Mouse (Mus musculus) ovary, postnatal 36 days (tissue): ENCODE data around the gene Slc16a4.
"Not testable (repeated sequence)": the region's sequence is repeated elsewhere in the genome, so short reads cannot be mapped to it uniquely, and the experiment has no call there.

ENCODE experiments used
- DNase-seq: peaks from one replicate; pipeline ENCODE4 v3.0.0; 2022; ENCODE audit warnings: low spot score, mixed read lengths

The Slc16a4 gene

GRCm38 (mm10) chr3:107295672-107296360 lies 4.8 kb downstream of the Slc16a4 start:
- DNase-seq = peak; percentile 6

- not testable (repeated sequence) for DNase-seq
These were observed 5.9 kb downstream of the Slc16a4 start for GRCm38 (mm10) chr3:107296917-107297316.

- DNase-seq = no peak
These were observed 26.3 kb downstream of the Slc16a4 start for GRCm38 (mm10) chr3:107317338-107317737.

GRCm38 (mm10) chr3:107321141-107321540 lies 30.1 kb downstream of the Slc16a4 start:
- no peak for DNase-seq

GRCm38 (mm10) chr3:107321776-107322175 lies 30.7 kb downstream of the Slc16a4 start:
- no peak for DNase-seq

- DNase-seq = no peak
These were observed 35.4 kb downstream of the Slc16a4 start for GRCm38 (mm10) chr3:107326442-107326841.

GRCm38 (mm10) chr3:107330503-107331424 lies 39.7 kb downstream of the Slc16a4 start:
- DNase-seq = no peak

- DNase-seq = no peak
These were observed 40.7 kb downstream of the Slc16a4 start for GRCm38 (mm10) chr3:107331746-107332126.

GRCm38 (mm10) chr3:107332127-107332959 lies 41.3 kb downstream of the Slc16a4 start:
- DNase-seq = peak; percentile 57

- peak; percentile 92 for DNase-seq
These were observed 41.9 kb downstream of the Slc16a4 start for GRCm38 (mm10) chr3:107332960-107333380.

- DNase-seq = peak; percentile 92
These were observed 42.6 kb downstream of the Slc16a4 start, which contains the start of gene Rbm15 for GRCm38 (mm10) chr3:107333381-107334201. TSS of gene Rbm15 (minus strand) at chr3:107333673.

GRCm38 (mm10) chr3:107334202-107334934 lies 43.3 kb downstream of the Slc16a4 start:
- DNase-seq = no peak

GRCm38 (mm10) chr3:107343971-107344370 lies 52.9 kb downstream of the Slc16a4 start:
- DNase-seq = no peak

GRCm38 (mm10) chr3:107345033-107345725 lies 54.1 kb downstream of the Slc16a4 start:
- no peak for DNase-seq

GRCm38 (mm10) chr3:107349006-107349405 lies 58.0 kb downstream of the Slc16a4 start:
- no peak for DNase-seq

- no peak for DNase-seq
These were observed 60.7 kb downstream of the Slc16a4 start for GRCm38 (mm10) chr3:107351706-107352105.

GRCm38 (mm10) chr3:107355618-107356260 lies 64.7 kb downstream of the Slc16a4 start:
- DNase-seq = no peak

GRCm38 (mm10) chr3:107356964-107357441 lies 66.0 kb downstream of the Slc16a4 start:
- DNase-seq = peak; percentile 79

- no peak for DNase-seq
These were observed 66.7 kb downstream of the Slc16a4 start for GRCm38 (mm10) chr3:107357700-107358234.
